Mouse (Mus musculus) kidney, adult 18-20 months (tissue): ENCODE data around the gene Plxna4.

Experiments used
- DNase-seq: peaks from one replicate; pipeline ENCODE4 v3.0.0; 2021

The Plxna4 gene

DNA sequence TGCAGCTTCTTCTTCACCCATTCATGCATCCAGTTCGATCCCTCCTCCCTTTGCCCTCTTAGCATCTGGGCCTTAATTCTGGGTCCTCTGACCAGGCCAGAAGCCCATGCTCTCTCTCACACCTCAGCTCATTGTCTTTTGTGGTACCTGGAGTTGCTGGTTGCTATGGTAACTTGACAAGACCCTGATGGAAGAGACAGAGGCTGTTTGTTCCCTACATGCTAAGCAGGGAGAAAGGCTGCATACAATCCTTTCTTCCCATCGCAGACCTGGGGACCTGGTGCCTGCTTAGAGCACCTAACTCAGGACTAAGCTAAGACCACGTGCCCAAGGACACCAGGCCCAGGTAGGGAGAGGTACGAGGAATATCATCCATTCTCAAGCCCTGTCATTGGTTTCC lies 443.2 kb downstream of the Plxna4 start:
- no peak for DNase-seq

DNA sequence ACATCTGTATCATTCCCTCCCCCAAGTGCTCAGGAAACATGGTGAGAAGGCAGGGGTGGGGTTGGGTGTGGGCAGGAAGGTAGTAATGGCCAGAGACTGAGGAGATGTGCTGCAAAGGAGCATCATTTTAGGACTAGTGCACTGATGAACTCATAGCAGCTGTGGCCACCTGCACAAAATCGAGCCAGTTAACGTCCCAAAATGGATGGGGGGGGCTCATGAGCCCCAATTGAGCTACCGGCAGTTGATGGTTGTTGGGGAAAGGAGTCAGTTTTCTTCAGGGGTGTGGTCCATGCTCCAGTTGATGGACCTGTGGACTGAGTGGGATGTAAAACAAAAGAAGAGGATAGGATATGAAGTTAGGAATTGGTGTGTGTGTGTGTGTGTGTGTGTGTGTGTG lies 448.5 kb downstream of the Plxna4 start:
- DNase-seq = no peak

DNA sequence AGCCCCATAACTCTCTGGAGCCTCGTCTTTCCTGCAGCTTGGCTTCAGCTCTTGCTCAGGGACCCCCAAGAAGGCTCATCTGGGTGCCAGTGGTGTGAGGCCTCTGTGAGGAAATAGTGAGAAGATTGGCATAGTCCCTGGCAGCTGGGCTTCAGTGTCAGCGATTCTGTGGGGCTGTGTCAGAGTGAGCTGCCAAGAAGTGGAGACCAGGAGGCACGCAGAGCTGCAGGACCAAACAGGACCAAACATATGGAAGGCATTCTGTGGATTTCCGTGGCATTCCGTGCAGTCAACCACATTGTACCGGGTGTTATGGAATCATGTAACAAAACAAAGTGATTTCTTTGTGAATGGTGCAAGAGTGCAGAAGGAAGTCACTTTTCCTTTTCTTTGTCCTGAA lies 461.1 kb downstream of the Plxna4 start:
- no peak for DNase-seq

DNA sequence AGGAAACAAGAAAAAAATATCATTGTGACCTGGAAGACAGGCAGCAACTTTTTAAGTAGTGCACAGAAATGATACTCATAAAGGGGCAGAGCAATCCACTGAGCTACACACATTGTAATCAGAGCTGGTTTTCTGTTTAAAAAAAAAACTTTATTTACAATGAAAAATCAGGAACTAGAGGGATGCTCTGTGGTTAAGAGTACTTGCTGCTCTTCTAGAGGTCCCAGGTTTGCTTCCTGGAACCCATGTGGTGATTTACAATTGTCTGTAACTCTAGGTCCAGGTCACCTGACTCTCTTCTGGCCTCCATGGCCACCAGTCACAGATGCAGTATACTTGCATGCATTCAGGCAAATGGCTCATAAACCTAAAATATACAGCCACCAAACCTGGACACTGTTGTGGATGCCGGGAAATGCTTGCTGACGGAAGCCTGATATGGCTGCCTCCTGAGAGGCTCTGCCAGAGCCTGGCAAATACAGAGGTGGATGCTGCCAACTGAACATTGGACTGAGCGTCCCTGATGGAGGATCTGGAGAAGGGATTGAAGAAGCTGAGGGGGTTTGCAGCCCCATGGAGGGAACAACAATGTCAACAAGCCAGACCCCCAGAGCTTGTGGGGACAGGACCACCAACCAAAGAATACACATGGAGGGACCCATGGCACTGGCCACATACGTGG lies 465.3 kb downstream of the Plxna4 start:
- DNase-seq = no peak

DNA sequence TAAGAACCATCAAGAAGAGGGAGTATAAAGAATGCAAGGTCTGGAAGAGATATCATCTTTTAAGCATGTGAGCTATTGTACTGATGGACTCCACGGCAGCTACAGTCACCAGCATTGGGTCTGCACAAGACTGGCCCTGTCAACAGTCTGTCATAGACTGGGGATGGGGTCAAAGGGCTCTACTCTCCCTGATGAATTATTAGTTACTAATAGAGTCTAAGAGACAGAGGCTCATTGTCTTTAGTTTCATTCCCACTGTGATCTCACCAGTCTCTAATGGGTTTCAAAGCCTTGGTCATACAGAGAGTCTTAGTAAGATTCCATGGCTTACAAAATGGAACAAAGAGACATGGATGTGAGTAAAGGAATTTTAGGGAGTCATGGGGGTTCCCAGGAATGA lies 467.1 kb downstream of the Plxna4 start:
- DNase-seq = no peak

DNA sequence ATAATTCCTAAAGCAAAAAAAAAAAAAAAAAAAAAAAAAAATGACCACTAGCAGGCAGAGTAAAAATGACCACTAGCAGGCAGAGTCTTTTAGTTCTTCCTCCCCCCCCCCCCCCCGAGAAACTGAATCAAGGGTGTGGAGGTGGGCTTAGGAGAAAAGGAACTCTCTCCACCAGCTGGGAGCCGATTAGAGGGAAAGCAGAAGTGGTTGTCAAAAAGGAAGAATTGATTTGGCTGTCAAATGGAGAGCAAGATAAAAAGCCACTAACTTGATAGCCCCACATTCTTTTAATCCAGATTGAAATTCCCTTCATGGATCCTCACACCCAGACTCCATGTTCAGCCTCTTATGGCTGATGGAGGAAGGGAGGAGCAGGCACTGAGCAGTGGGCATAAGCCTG lies 478.8 kb downstream of the Plxna4 start:
- DNase-seq = no peak

DNA sequence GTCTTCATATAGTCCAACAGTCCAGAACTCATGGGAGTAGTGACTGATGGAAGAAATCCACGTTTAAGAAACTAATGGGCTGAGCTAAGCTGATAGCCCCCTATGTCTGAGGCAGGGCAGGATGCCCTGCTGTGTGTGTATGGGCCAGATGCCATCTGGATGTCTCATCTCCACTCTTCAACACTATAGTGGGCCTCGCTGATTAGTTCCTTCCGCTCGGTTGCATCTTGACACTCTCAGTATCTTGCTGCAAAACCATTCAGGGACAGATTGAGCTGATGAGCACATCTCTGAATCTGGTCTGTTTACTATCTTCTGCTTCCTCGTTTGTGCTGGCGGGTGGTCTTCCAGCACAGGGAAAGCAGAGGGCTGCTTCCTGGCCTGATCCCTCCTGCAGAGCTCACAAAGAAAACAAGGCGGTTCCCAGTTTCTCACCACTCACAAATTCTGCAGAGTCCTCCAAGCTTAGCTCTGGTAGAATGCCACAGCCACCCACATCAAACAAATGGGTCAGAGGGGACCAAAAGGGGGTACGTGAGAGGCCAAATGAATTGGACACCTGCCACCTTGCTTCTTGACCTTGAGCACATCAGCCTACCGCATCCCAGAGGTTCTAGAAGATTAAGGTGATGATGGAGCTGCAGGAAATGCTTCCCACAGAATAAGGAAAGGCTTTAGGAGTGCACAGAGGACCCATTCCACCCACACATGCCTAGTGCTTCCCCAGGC lies 482.3 kb downstream of the Plxna4 start:
- no peak for DNase-seq
